Mouse (Mus musculus) liver, embryonic 15.5 days (tissue): ENCODE results near the gene Taf5l. TPM values are rescaled to one million over a fixed set of nuclear protein-coding genes. Genes with fewer than 3 reads are reported as not detected.

ENCODE experiments used
- ATAC-seq: fragments of 200-750 bp; cut with Nextera tagmentation; 2 replicates; pipeline ENCODE4 v1.8.0; 2017; ENCODE audit warnings: moderate number of reproducible peaks, mild to moderate bottlenecking, moderate library complexity; ENCODE audit not compliant: insufficient read depth
- H3K27ac ChIP-seq: fragments of 300-500 bp; sonication (generic); replicated peaks from 2 replicates; pipeline ENCODE4 v1.5.1; 2015; ENCODE audit warnings: mild to moderate bottlenecking, inconsistent platforms
- H3K27me3 ChIP-seq: fragments of 300-500 bp; sonication (generic); 2 replicates; pipeline ENCODE4 v1.6.1; 2015; ENCODE audit warnings: mild to moderate bottlenecking, inconsistent platforms
- H3K36me3 ChIP-seq: fragments of 300-500 bp; sonication (generic); replicated peaks from 2 replicates; pipeline ENCODE4 v1.6.1; 2015; ENCODE audit warnings: moderate library complexity, mild to moderate bottlenecking, inconsistent platforms
- H3K4me1 ChIP-seq: fragments of 300-500 bp; sonication (generic); replicated peaks from 2 replicates; pipeline ENCODE4 v1.6.1; 2015; ENCODE audit warnings: inconsistent platforms
- H3K4me2 ChIP-seq: fragments of 300-500 bp; sonication (generic); 2 replicates; pipeline ENCODE4 v1.6.1; 2015; ENCODE audit warnings: moderate library complexity, mild to moderate bottlenecking, inconsistent platforms
- H3K4me3 ChIP-seq: fragments of 300-500 bp; sonication (generic); replicated peaks from 2 replicates; pipeline ENCODE4 v1.5.1; 2015; ENCODE audit warnings: mild to moderate bottlenecking, inconsistent platforms
- H3K9ac ChIP-seq: fragments of 300-500 bp; sonication (generic); 2 replicates; pipeline ENCODE4 v1.6.1; 2015; ENCODE audit warnings: moderate library complexity, mild to moderate bottlenecking, inconsistent platforms
- H3K9me3 ChIP-seq: fragments of 300-500 bp; sonication (generic); replicated peaks from 2 replicates; pipeline ENCODE4 v1.6.1; 2016; ENCODE audit warnings: inconsistent platforms
- WGBS: fragments of 180-500 bp; shearing (Covaris S2); methylation state at CpG from one replicate; pipeline ENCODE4 v1.1.7; 2015; ENCODE audit warnings: mixed read lengths; ENCODE audit not compliant: insufficient replicate concordance; 5-methylcytosine and 5-hydroxymethylcytosine counted together
- polyA plus RNA-seq: library from polyadenylated mRNA; unstranded; fragments of >200 nt; fragmentation: Nextera tagmentation; extraction: Ambion mirVana; gene quantifications from 2 replicates; pipeline ENCODE4 v1.2.1, GENCODE M21; 2015

Taf5l gene
- polyA plus RNA-seq, 1 experiment from 2014 or later, result 27.5 TPM

- peak overlapping the region; percentile 20 for H3K4me2 ChIP-seq
Observed at GRCm38 (mm10) chr8:124011989-124012586, 9.1 kb downstream of the Taf5l start.

GRCm38 (mm10) chr8:124011580-124011979 is 9.6 kb downstream of the Taf5l start:
- Histone ChIP-seq H3K36me3 (peaks cover 40% of the 10 kb centered on the region), H3K9ac (no peak overlapping the region), H3K27me3 (no peaks in the 10 kb centered on the region), H3K4me2 (peak overlapping the region; percentile 20), H3K27ac (peak overlapping the region; percentile 7; the same call in 1 of the 2 replicates), H3K9me3 (no peaks in the 10 kb centered on the region), H3K4me1 (peaks cover 48% of the 10 kb centered on the region), H3K4me3 (no peak overlapping the region)
- WGBS, result 13% methylated on average over 3 of the region's 3 CpGs
- no peak for ATAC-seq

More at GRCm38 (mm10) chr8:124011989-124012586, 9.1 kb downstream of the Taf5l start:
- H3K9ac ChIP-seq, result no peak overlapping the region
- H3K27ac ChIP-seq, result peak overlapping the region; percentile 7; the same call in 1 of the 2 replicates
- H3K4me3 ChIP-seq, result no peak overlapping the region
- H3K27me3 ChIP-seq, result no peaks in the 10 kb centered on the region
- 88% methylated on average over 3 of the region's 3 CpGs for whole genome bisulfite sequencing
- ATAC-seq, result no peak
- H3K4me1 ChIP-seq, result peaks cover 53% of the 10 kb centered on the region
- H3K36me3 ChIP-seq, result peaks cover 35% of the 10 kb centered on the region
- H3K9me3 ChIP-seq, result no peaks in the 10 kb centered on the region

DNA sequence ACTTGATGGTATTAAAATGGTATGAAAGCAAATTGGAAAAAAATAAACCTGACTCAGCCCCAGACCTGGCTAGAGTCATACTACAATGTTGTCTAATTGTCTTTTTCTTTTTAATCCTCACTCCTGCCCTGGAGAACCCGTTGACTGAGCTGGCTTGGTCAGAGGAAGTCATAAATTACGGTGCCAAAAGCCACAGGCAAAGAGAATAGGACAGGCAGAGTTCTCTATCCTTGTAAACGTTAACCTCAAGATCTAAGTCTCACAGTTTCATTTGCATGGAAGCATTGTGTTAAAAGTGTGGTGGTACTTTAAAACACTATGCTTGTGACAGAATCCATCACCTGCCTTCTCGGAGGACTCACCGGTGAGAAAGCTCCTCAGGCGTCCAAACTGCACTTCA is 13.4 kb downstream of the Taf5l start:
- H3K4me2 ChIP-seq, result no peak overlapping the region
- ATAC-seq, result no peak
- no peaks in the 10 kb centered on the region for H3K27me3 ChIP-seq
- WGBS, result 55% methylated on average over 6 of the region's 6 CpGs
- H3K9me3 ChIP-seq, result no peaks in the 10 kb centered on the region
- H3K9ac ChIP-seq, result no peak overlapping the region
- H3K27ac ChIP-seq, result no peak overlapping the region
- H3K4me1 ChIP-seq, result peaks cover 26% of the 10 kb centered on the region
- no peak overlapping the region for H3K4me3 ChIP-seq
- H3K36me3 ChIP-seq, result peaks cover 77% of the 10 kb centered on the region

- Histone ChIP-seq H3K27me3 (no peaks in the 10 kb centered on the region), H3K27ac (no peak overlapping the region), H3K9me3 (no peaks in the 10 kb centered on the region), H3K36me3 (peaks cover 98% of the 10 kb centered on the region), H3K9ac (no peak overlapping the region), H3K4me1 (no peaks in the 10 kb centered on the region), H3K4me2 (no peak overlapping the region), H3K4me3 (no peak overlapping the region)
- WGBS, result 92% methylated on average over 10 of the region's 10 CpGs
- 0 out of 2 replicates have a peak, but pooled peaks have one; percentile 4 for ATAC-seq
Observed at GRCm38 (mm10) chr8:124002546-124003108, 18.6 kb downstream of the Taf5l start.

DNA sequence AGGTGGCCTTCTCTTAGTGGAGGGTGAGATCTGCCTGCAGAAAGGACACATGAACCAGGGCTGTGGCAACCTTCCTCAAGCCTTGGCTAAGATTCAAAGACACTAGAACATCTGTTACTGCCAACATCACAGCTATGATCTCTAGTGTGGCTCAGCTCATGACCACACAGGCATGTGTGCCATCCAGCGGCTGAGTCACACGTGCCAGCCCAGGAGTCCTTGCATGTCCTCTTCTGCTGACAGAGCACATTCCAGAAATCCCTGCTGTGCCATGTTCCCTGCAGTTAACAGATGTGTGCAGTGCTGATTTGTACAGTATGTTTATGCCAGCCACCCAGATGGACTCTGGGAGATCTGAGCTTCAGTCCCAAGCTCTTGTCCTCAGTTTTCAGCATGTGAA is 21.6 kb downstream of the Taf5l start:
- H3K4me1 ChIP-seq, result no peaks in the 10 kb centered on the region
- H3K4me2 ChIP-seq, result no peak overlapping the region
- no peaks in the 10 kb centered on the region for H3K9me3 ChIP-seq
- ATAC-seq, result no peak
- 78% methylated on average over 2 of the region's 2 CpGs for WGBS
- no peak overlapping the region for H3K9ac ChIP-seq
- H3K27ac ChIP-seq, result no peak overlapping the region
- H3K36me3 ChIP-seq, result peaks cover 93% of the 10 kb centered on the region
- no peaks in the 10 kb centered on the region for H3K27me3 ChIP-seq
- H3K4me3 ChIP-seq, result no peak overlapping the region

GRCm38 (mm10) chr8:123993997-123994396 is 27.2 kb downstream of the Taf5l start:
- no peak overlapping the region for H3K27ac ChIP-seq
- ATAC-seq, result no peak
- peaks cover 37% of the 10 kb centered on the region for H3K4me1 ChIP-seq
- H3K4me3 ChIP-seq, result no peak overlapping the region
- WGBS, result 78% methylated on average over 3 of the region's 3 CpGs
- no peaks in the 10 kb centered on the region for H3K27me3 ChIP-seq
- no peak overlapping the region for H3K4me2 ChIP-seq
- no peak overlapping the region for H3K9ac ChIP-seq
- no peaks in the 10 kb centered on the region for H3K9me3 ChIP-seq
- H3K36me3 ChIP-seq, result peaks cover 55% of the 10 kb centered on the region

GRCm38 (mm10) chr8:123993597-123993996 is 27.6 kb downstream of the Taf5l start:
- ATAC-seq, result no peak

GRCm38 (mm10) chr8:123992587-123992986 is 28.6 kb downstream of the Taf5l start:
- peak overlapping the region; percentile 73 for H3K27ac ChIP-seq
- no peak overlapping the region for H3K9ac ChIP-seq
- WGBS, result 64% methylated on average over 8 of the region's 8 CpGs
- H3K36me3 ChIP-seq, result peaks cover 43% of the 10 kb centered on the region
- no peaks in the 10 kb centered on the region for H3K27me3 ChIP-seq
- no peak overlapping the region for H3K4me2 ChIP-seq
- no peak for ATAC-seq
- H3K4me1 ChIP-seq, result peaks cover 47% of the 10 kb centered on the region
- H3K9me3 ChIP-seq, result no peaks in the 10 kb centered on the region
- no peak overlapping the region for H3K4me3 ChIP-seq

More at GRCm38 (mm10) chr8:123993597-123993996, 27.6 kb downstream of the Taf5l start:
- Histone ChIP-seq H3K4me1 (peaks cover 40% of the 10 kb centered on the region), H3K4me3 (no peak overlapping the region), H3K9ac (no peak overlapping the region), H3K9me3 (no peaks in the 10 kb centered on the region), H3K36me3 (peaks cover 51% of the 10 kb centered on the region), H3K4me2 (no peak overlapping the region), H3K27me3 (no peaks in the 10 kb centered on the region), H3K27ac (no peak overlapping the region)
- 81% methylated on average over 5 of the region's 5 CpGs for WGBS

- Histone ChIP-seq H3K4me1 (peaks cover 68% of the 10 kb centered on the region), H3K9ac (peak overlapping the region; percentile 66), H3K9me3 (no peaks in the 10 kb centered on the region), H3K27ac (peak overlapping the region; percentile 96), H3K4me3 (peak overlapping the region; percentile 43), H3K4me2 (peak overlapping the region; percentile 76), H3K27me3 (no peaks in the 10 kb centered on the region), H3K36me3 (peaks cover 25% of the 10 kb centered on the region)
- peak; percentile 35 for ATAC-seq
- 19% methylated on average over 13 of the region's 13 CpGs for WGBS
Observed at GRCm38 (mm10) chr8:123990277-123991049, 30.7 kb downstream of the Taf5l start.

DNA sequence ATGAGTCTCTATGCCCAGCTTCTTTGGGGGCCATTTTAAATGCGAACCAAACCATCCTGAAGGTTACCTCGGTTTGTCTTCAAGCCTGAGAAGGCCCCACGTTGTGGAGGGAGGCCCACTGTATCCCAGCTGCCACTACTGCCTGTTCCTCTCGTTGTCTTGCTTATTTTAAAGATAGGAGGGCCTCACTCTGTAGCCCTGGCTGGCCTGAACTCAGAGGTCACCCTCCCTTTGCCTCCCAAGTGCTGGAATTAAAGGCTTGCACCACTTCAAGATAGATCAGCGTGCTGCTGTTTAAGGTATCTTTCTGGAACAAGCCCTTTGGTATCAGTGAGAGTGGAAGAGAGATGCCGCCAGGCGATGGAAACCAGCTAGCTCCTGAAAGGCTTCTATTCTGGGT is 32.1 kb downstream of the Taf5l start:
- ATAC-seq, result peak; percentile 63
- Histone ChIP-seq H3K27me3 (no peaks in the 10 kb centered on the region), H3K4me1 (peaks cover 81% of the 10 kb centered on the region), H3K4me3 (peak overlapping the region; percentile 43), H3K4me2 (peak overlapping the region; percentile 76), H3K27ac (peak overlapping the region; percentile 96), H3K36me3 (peaks cover 12% of the 10 kb centered on the region), H3K9me3 (no peaks in the 10 kb centered on the region), H3K9ac (peak overlapping the region; percentile 66)
- WGBS, result 17% methylated on average over 7 of the region's 7 CpGs

DNA sequence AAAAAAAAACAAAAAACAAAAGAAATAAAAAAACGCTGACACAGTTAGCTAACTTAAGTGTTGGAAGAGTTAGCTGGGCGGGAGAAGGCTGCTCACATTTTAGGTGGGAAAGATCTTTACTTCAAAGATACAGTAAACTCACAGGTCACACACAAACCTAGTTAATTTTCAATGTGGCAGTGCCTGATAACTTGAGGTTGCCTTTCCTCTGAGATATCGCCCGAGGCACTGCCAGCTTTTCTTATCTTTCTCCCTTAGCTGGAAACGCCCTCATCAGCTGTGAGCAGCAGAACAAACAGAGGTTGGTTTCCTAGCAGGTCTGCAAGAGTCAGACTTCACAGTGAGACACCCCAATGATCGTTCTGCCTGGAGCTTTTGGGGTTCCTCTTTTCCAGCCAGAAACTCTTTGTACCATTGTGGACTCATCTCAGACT is 32.6 kb downstream of the Taf5l start:
- Histone ChIP-seq H3K4me1 (peaks cover 87% of the 10 kb centered on the region), H3K4me3 (peak overlapping the region; percentile 43), H3K36me3 (peaks cover 9% of the 10 kb centered on the region; the same call in 1 of the 2 replicates), H3K4me2 (peak overlapping the region; percentile 76), H3K27me3 (no peaks in the 10 kb centered on the region), H3K9ac (peak overlapping the region; percentile 66), H3K27ac (peak overlapping the region; percentile 96), H3K9me3 (no peaks in the 10 kb centered on the region)
- ATAC-seq, result peak; percentile 93
- 8% methylated on average over 6 of the region's 6 CpGs for WGBS
